Mouse (Mus musculus) kidney, embryonic 14.5 days (tissue): ENCODE data around the gene Gna13. TPM values are rescaled to one million over a fixed set of nuclear protein-coding genes. Genes with fewer than 3 reads are reported as not detected.
A peak's percentile ranks its signal among the peaks of the same experiment; 100 is the strongest.

Experiments
- ATAC-seq: fragments of 200-750 bp; cut with Nextera tagmentation; 2 replicates; pipeline ENCODE4 v1.8.0; 2017; ENCODE audit warnings: moderate number of reproducible peaks, mild to moderate bottlenecking, moderate TSS enrichment, moderate library complexity; ENCODE audit not compliant: low FRiP score, low TSS enrichment
- H3K27ac ChIP-seq: fragments of 300-500 bp; sonication (generic); 2 replicates; pipeline ENCODE4 v1.5.1; 2014; ENCODE audit warnings: low read depth, mild to moderate bottlenecking, low read length, moderate library complexity, mixed read lengths
- H3K27me3 ChIP-seq: fragments of 300-500 bp; sonication (generic); 2 replicates; pipeline ENCODE4 v1.6.1; 2014; ENCODE audit warnings: mild to moderate bottlenecking, low read length; ENCODE audit not compliant: control insufficient read depth, insufficient read depth
- H3K36me3 ChIP-seq: fragments of 300-500 bp; sonication (generic); 2 replicates; pipeline ENCODE4 v1.6.1; 2014; ENCODE audit warnings: low read length, mixed read lengths; ENCODE audit not compliant: control insufficient read depth, insufficient read depth
- H3K4me1 ChIP-seq: fragments of 300-500 bp; sonication (generic); 2 replicates; pipeline ENCODE4 v1.6.1; 2014; ENCODE audit warnings: low read length, mixed read lengths; ENCODE audit not compliant: control insufficient read depth, insufficient read depth
- H3K4me2 ChIP-seq: fragments of 300-500 bp; sonication (generic); replicated peaks from 2 replicates; pipeline ENCODE4 v1.6.1; 2014; ENCODE audit warnings: low read depth, mild to moderate bottlenecking, low read length
- H3K4me3 ChIP-seq: fragments of 300-500 bp; sonication (generic); 2 replicates; pipeline ENCODE4 v1.5.1; 2014; ENCODE audit warnings: mild to moderate bottlenecking, low read length
- H3K9ac ChIP-seq: fragments of 300-500 bp; sonication (generic); 2 replicates; pipeline ENCODE4 v1.6.1; 2014; ENCODE audit warnings: low read depth, mild to moderate bottlenecking, low read length, moderate library complexity
- H3K9me3 ChIP-seq: fragments of 300-500 bp; sonication (generic); 2 replicates; pipeline ENCODE4 v1.6.1; 2016; ENCODE audit warnings: low read length; ENCODE audit not compliant: control insufficient read depth
- WGBS: fragments of 180-500 bp; shearing (Covaris S2); extraction: QIAGEN DNeasy Blood & Tissue Kit; methylation state at CpG from one replicate; pipeline ENCODE4 v1.1.7; 2014; 5-methylcytosine and 5-hydroxymethylcytosine counted together
- polyA plus RNA-seq: library from polyadenylated mRNA; unstranded; fragments of >200 nt; fragmentation: Nextera tagmentation; extraction: Ambion mirVana; gene quantifications from 2 replicates; pipeline ENCODE4 v1.2.1, GENCODE M21; 2014

The Gna13 gene
- 19.0 and 31.0 TPM in 2 replicates for polyA plus RNA-seq

- H3K27me3 ChIP-seq, result no peaks in the 10 kb centered on the region
- H3K9ac ChIP-seq, result peak within 1 kb of the TSS; percentile 91
- peak within 1 kb of the TSS; percentile 75 for H3K4me2 ChIP-seq
- H3K4me1 ChIP-seq, result peaks cover 27% of the 10 kb centered on the region; the same call in 1 of the 2 replicates
- no peaks in the 10 kb centered on the region for H3K9me3 ChIP-seq
- H3K27ac ChIP-seq, result peak within 1 kb of the TSS; percentile 92
- peak within 1 kb of the TSS; percentile 94 for H3K4me3 ChIP-seq
- WGBS, result under 1% methylated on average over 45 of the region's 89 CpGs
- peak; percentile 74 for ATAC-seq
- peaks cover 22% of the 10 kb centered on the region; the same call in 1 of the 2 replicates for H3K36me3 ChIP-seq
Observed at GRCm38 (mm10) chr11:109362463-109363190, at the start of gene Gna13. Gna13 (plus strand) TSS chr11:109362831.

GRCm38 (mm10) chr11:109316921-109317320 is 45.7 kb upstream of the Gna13 start:
- 39% methylated on average over 4 of the region's 4 CpGs for WGBS
- Histone ChIP-seq H3K4me1 (no peaks in the 10 kb centered on the region), H3K9me3 (no peaks in the 10 kb centered on the region), H3K9ac (no peak overlapping the region), H3K27me3 (no peaks in the 10 kb centered on the region), H3K27ac (no peak overlapping the region), H3K36me3 (no peaks in the 10 kb centered on the region), H3K4me2 (no peak overlapping the region), H3K4me3 (no peak overlapping the region)
- ATAC-seq, result no peak

GRCm38 (mm10) chr11:109319471-109319870 is 43.2 kb upstream of the Gna13 start:
- H3K9me3 ChIP-seq, result no peaks in the 10 kb centered on the region
- no peak overlapping the region for H3K27ac ChIP-seq
- no peaks in the 10 kb centered on the region for H3K4me1 ChIP-seq
- H3K4me2 ChIP-seq, result no peak overlapping the region
- no peaks in the 10 kb centered on the region for H3K27me3 ChIP-seq
- WGBS, result 89% methylated on average over 4 of the region's 4 CpGs
- H3K4me3 ChIP-seq, result no peak overlapping the region
- ATAC-seq, result no peak
- no peak overlapping the region for H3K9ac ChIP-seq
- H3K36me3 ChIP-seq, result no peaks in the 10 kb centered on the region

GRCm38 (mm10) chr11:109319946-109320345 is 42.7 kb upstream of the Gna13 start:
- Histone ChIP-seq H3K9me3 (no peaks in the 10 kb centered on the region), H3K4me2 (no peak overlapping the region), H3K9ac (no peak overlapping the region), H3K36me3 (no peaks in the 10 kb centered on the region), H3K27ac (no peak overlapping the region), H3K4me1 (no peaks in the 10 kb centered on the region), H3K4me3 (no peak overlapping the region), H3K27me3 (no peaks in the 10 kb centered on the region)
- WGBS, result 88% methylated on average over 5 of the region's 5 CpGs
- no peak for ATAC-seq

GRCm38 (mm10) chr11:109320361-109320933 is 42.2 kb upstream of the Gna13 start:
- 61% methylated on average over 8 of the region's 8 CpGs for WGBS
- Histone ChIP-seq H3K27ac (no peak overlapping the region), H3K9me3 (no peaks in the 10 kb centered on the region), H3K4me1 (no peaks in the 10 kb centered on the region), H3K4me3 (no peak overlapping the region), H3K4me2 (no peak overlapping the region), H3K9ac (no peak overlapping the region), H3K36me3 (no peaks in the 10 kb centered on the region), H3K27me3 (no peaks in the 10 kb centered on the region)
- no peak for ATAC-seq

- Histone ChIP-seq H3K36me3 (no peaks in the 10 kb centered on the region), H3K27ac (no peak overlapping the region), H3K4me3 (no peak overlapping the region), H3K4me2 (no peak overlapping the region), H3K27me3 (no peaks in the 10 kb centered on the region), H3K4me1 (no peaks in the 10 kb centered on the region), H3K9me3 (no peaks in the 10 kb centered on the region), H3K9ac (no peak overlapping the region)
- ATAC-seq, result no peak
- WGBS, result 36% methylated on average over 13 of the region's 13 CpGs
Observed at GRCm38 (mm10) chr11:109326270-109326669, 36.4 kb upstream of the Gna13 start.

- no peak overlapping the region for H3K4me2 ChIP-seq
- ATAC-seq, result no peak
Observed at GRCm38 (mm10) chr11:109327381-109327780, 35.2 kb upstream of the Gna13 start.

GRCm38 (mm10) chr11:109327952-109328351 is 34.7 kb upstream of the Gna13 start:
- no peak overlapping the region for H3K4me3 ChIP-seq
- 90% methylated on average over 10 of the region's 10 CpGs for WGBS
- no peaks in the 10 kb centered on the region for H3K9me3 ChIP-seq
- H3K27ac ChIP-seq, result no peak overlapping the region
- H3K4me1 ChIP-seq, result no peaks in the 10 kb centered on the region
- H3K36me3 ChIP-seq, result no peaks in the 10 kb centered on the region
- no peak overlapping the region for H3K9ac ChIP-seq
- H3K27me3 ChIP-seq, result no peaks in the 10 kb centered on the region
- no peak overlapping the region for H3K4me2 ChIP-seq
- no peak for ATAC-seq

More at GRCm38 (mm10) chr11:109327381-109327780, 35.2 kb upstream of the Gna13 start:
- H3K27ac ChIP-seq, result no peak overlapping the region
- H3K36me3 ChIP-seq, result no peaks in the 10 kb centered on the region
- no peaks in the 10 kb centered on the region for H3K4me1 ChIP-seq
- H3K9me3 ChIP-seq, result no peaks in the 10 kb centered on the region
- no peak overlapping the region for H3K9ac ChIP-seq
- no peak overlapping the region for H3K4me3 ChIP-seq
- H3K27me3 ChIP-seq, result no peaks in the 10 kb centered on the region
- 40% methylated on average over 3 of the region's 3 CpGs for WGBS

GRCm38 (mm10) chr11:109329331-109329730 is 33.3 kb upstream of the Gna13 start:
- Histone ChIP-seq H3K4me3 (no peak overlapping the region), H3K4me1 (no peaks in the 10 kb centered on the region), H3K27me3 (no peaks in the 10 kb centered on the region), H3K27ac (no peak overlapping the region), H3K36me3 (no peaks in the 10 kb centered on the region), H3K9ac (no peak overlapping the region), H3K9me3 (no peaks in the 10 kb centered on the region), H3K4me2 (no peak overlapping the region)
- no peak for ATAC-seq
- whole genome bisulfite sequencing, result 55% methylated on average over 4 of the region's 4 CpGs
